Mouse (Mus musculus): ENCODE data around the gene Mast4. TPM values are rescaled to one million over a fixed set of nuclear protein-coding genes. Genes with fewer than 3 reads are reported as not detected.

Gene Mast4
- polyA plus RNA-seq, 1 experiment from 2014 or later = 41.8 TPM

DNA sequence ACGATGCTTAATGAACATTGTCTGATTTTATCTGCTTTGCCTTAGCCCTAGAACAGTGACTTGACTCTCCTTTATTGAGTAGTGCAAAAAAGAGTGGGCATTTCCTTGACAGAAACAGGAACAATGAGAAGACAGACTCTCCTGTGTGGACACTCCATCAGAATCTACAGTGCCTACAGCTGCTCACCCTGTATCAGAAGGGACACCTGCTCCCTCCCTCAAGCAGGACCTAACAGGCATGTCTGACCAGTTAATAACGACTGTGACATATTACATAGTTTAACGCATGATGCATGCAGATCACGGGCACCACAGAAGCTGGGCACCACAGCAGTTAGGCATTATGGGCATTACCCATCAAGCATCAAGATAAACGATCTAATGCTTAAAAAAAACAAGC, 193.0 kb downstream of the Mast4 start:
- Histone ChIP-seq H3K4me1 (ENCODE audit: control insufficient read depth, insufficient read depth, low read length) (no peaks in the 10 kb centered on the region), H3K4me3 (replicated peaks; ENCODE audit: low read depth, low read length) (no peak overlapping the region), H3K27me3 (ENCODE audit: control insufficient read depth, insufficient read depth, low read length) (no peaks in the 10 kb centered on the region), H3K27ac (replicated peaks; ENCODE audit: low read depth, low read length) (no peak overlapping the region), H3K9ac (replicated peaks; ENCODE audit: low read length) (no peak overlapping the region), H3K4me2 (ENCODE audit: low read length) (no peak overlapping the region), H3K36me3 (ENCODE audit: control insufficient read depth, insufficient read depth, low read length) (no peaks in the 10 kb centered on the region), H3K9me3 (ENCODE audit: control insufficient read depth, low read length) (no peaks in the 10 kb centered on the region)
- WGBS = 74% methylated on average over 5 of the region's 5 CpGs
- DNase-seq = no peak
- no peak for ATAC-seq (ENCODE audit: low FRiP score, low TSS enrichment)

DNA sequence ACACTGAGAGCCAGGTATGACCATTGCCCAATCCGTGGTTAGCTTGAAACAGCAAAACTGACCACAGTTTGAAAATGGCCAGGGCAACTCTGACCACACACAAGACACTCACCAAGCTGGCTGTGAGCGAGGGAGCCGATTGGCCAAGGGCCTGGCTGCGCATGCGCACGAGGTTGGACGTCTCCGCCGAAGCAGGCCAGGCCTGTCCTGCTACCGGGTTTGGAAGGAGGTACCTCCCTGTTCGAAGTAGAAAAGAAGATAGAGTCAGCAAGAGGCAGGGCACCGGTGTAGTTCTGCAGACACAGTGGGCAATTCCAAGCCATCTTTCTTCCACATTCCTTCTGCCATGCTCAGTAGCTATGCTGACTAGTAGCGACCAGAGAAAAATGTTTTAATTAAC, 194.2 kb downstream of the Mast4 start:
- 93% methylated on average over 13 of the region's 13 CpGs for WGBS
- H3K4me2 ChIP-seq (ENCODE audit: low read length) = no peak overlapping the region
- no peaks in the 10 kb centered on the region for H3K4me1 ChIP-seq (ENCODE audit: control insufficient read depth, insufficient read depth, low read length)
- no peaks in the 10 kb centered on the region for H3K9me3 ChIP-seq (ENCODE audit: control insufficient read depth, low read length)
- H3K27me3 ChIP-seq (ENCODE audit: control insufficient read depth, insufficient read depth, low read length) = no peaks in the 10 kb centered on the region
- H3K27ac ChIP-seq (replicated peaks; ENCODE audit: low read depth, low read length) = no peak overlapping the region
- DNase-seq = no peak
- ATAC-seq (ENCODE audit: low FRiP score, low TSS enrichment) = no peak
- no peak overlapping the region for H3K9ac ChIP-seq (replicated peaks; ENCODE audit: low read length)
- H3K36me3 ChIP-seq (ENCODE audit: control insufficient read depth, insufficient read depth, low read length) = no peaks in the 10 kb centered on the region
- no peak overlapping the region for H3K4me3 ChIP-seq (replicated peaks; ENCODE audit: low read depth, low read length)

DNA sequence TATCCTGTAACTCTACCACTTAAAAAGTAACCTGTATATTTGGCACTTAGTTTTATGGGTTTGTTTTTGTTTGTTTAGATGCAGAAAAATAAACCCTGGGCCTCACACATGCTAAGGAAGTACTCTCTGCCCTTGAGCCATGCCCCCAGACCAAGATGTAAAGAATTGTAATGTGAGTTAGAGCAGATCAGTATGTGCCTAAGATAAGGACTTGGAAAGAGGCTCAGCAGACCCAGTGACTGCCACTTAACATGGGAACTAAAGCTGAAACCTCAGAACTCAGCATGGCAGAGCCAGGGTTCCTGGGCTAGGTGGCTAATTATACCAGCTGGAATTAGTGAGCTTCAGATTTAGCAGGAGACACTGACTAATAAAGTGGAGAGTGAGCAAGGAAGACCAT, 196.0 kb downstream of the Mast4 start:
- Histone ChIP-seq H3K27ac (replicated peaks; ENCODE audit: low read depth, low read length) (no peak overlapping the region), H3K27me3 (ENCODE audit: control insufficient read depth, insufficient read depth, low read length) (no peaks in the 10 kb centered on the region), H3K36me3 (ENCODE audit: control insufficient read depth, insufficient read depth, low read length) (no peaks in the 10 kb centered on the region), H3K9me3 (ENCODE audit: control insufficient read depth, low read length) (no peaks in the 10 kb centered on the region), H3K4me2 (ENCODE audit: low read length) (no peak overlapping the region), H3K4me1 (ENCODE audit: control insufficient read depth, insufficient read depth, low read length) (no peaks in the 10 kb centered on the region), H3K9ac (replicated peaks; ENCODE audit: low read length) (no peak overlapping the region), H3K4me3 (replicated peaks; ENCODE audit: low read depth, low read length) (no peak overlapping the region)
- ATAC-seq (ENCODE audit: low FRiP score, low TSS enrichment) (no peak), DNase-seq (no peak)

DNA sequence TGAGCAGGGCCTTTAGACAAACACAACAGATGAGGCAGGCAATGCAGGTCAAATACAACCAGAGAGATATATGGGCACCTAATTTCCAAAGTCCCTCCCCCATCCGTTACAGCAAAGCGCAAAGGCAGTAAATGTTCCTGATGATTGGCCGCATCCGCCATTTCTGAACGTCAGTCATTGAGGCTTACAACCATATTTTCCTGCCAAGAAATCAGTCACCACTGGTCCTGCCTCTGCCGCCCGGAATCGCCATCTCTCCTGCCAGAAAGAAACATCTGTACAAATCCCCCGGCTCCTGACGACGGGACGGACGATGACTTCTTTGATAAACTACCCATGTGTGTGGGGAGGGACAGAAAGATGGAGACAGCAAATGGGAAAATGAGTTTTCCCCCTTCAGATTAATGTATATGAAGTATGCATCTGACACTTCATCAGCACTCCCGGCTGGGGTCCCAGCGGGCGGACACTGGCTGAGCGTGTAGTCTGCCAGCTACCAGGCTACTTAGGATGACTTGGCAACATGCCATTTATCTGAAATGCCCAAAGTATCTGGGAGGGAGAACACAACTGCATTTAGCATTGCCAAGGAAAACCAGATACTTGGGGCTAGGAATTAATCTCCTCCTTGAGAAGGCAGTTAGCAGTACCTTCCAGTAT, 198.9 kb downstream of the Mast4 start:
- Histone ChIP-seq H3K27me3 (ENCODE audit: control insufficient read depth, insufficient read depth, low read length) (no peaks in the 10 kb centered on the region), H3K9ac (replicated peaks; ENCODE audit: low read length) (no peak overlapping the region), H3K36me3 (ENCODE audit: control insufficient read depth, insufficient read depth, low read length) (no peaks in the 10 kb centered on the region), H3K27ac (replicated peaks; ENCODE audit: low read depth, low read length) (no peak overlapping the region), H3K4me1 (ENCODE audit: control insufficient read depth, insufficient read depth, low read length) (no peaks in the 10 kb centered on the region), H3K4me2 (ENCODE audit: low read length) (no peak overlapping the region), H3K9me3 (ENCODE audit: control insufficient read depth, low read length) (no peaks in the 10 kb centered on the region), H3K4me3 (replicated peaks; ENCODE audit: low read depth, low read length) (no peak overlapping the region)
- ATAC-seq (ENCODE audit: low FRiP score, low TSS enrichment) (no peak), DNase-seq (peak; percentile 51)
- WGBS = 80% methylated on average over 17 of the region's 17 CpGs

DNA sequence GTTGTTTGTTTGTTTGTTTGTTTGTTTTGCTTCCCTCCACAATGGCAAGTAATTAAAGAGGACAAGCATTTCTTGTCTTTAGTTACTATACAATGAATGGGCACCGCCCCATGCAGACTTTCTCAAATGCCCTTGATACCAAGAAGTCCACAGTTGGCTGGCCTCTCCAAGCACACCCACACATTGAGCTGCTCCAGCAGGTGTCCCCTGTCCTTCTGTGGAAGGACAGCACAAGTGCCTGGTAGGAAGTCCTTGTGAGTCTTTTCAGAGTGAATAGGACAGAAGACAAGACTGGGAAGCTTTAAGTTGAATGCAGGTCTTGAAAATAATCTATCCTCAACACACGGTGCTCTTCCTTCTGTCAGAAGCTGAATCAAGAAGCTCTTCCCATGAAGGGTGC, 202.5 kb downstream of the Mast4 start:
- H3K36me3 ChIP-seq (ENCODE audit: control insufficient read depth, insufficient read depth, low read length) = no peaks in the 10 kb centered on the region
- no peaks in the 10 kb centered on the region for H3K9me3 ChIP-seq (ENCODE audit: control insufficient read depth, low read length)
- DNase-seq = no peak
- H3K4me2 ChIP-seq (ENCODE audit: low read length) = no peak overlapping the region
- 0 out of 2 replicates have a peak overlapping the region, but pooled peaks have one; percentile 8 for H3K27ac ChIP-seq (replicated peaks; ENCODE audit: low read depth, low read length)
- no peak for ATAC-seq (ENCODE audit: low FRiP score, low TSS enrichment)
- H3K4me3 ChIP-seq (replicated peaks; ENCODE audit: low read depth, low read length) = no peak overlapping the region
- H3K27me3 ChIP-seq (ENCODE audit: control insufficient read depth, insufficient read depth, low read length) = no peaks in the 10 kb centered on the region
- H3K4me1 ChIP-seq (ENCODE audit: control insufficient read depth, insufficient read depth, low read length) = no peaks in the 10 kb centered on the region
- WGBS = 82% methylated on average over 2 of the region's 2 CpGs
- no peak overlapping the region for H3K9ac ChIP-seq (replicated peaks; ENCODE audit: low read length)

DNA sequence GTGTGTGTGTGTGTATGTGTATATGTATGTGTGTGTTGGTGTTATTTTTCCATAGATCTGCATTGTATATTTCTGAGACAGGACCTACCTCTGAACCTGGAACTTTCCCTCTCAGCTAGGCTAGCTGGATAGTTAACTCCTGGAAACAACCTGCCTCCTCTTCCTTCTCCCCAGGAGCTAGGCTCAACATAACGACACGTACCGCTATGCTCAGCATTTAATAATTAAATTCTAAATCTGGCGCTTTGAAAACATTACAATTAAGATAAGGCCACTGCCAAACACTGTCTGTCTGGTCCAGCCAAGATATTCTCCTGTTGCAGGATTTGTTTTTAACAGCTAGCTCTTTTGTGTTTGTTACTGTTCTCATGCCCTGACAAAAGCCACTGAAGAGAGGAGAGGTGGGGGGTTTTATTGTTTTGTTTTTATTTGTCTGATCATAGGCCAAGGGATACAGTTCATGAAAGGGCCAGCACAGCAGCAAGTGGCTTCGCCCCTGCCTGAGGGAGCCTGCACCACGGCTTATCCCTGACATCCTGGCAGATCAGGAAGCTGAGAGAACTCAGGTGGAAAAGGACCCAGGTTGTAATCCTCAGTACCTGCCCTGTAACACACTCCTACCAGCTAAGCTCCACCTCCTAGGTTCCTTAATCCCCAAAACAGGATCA, 205.0 kb downstream of the Mast4 start:
- Histone ChIP-seq H3K9me3 (ENCODE audit: control insufficient read depth, low read length) (no peaks in the 10 kb centered on the region), H3K4me2 (ENCODE audit: low read length) (no peak overlapping the region), H3K27ac (replicated peaks; ENCODE audit: low read depth, low read length) (no peak overlapping the region), H3K9ac (replicated peaks; ENCODE audit: low read length) (no peak overlapping the region), H3K4me3 (replicated peaks; ENCODE audit: low read depth, low read length) (no peak overlapping the region), H3K4me1 (ENCODE audit: control insufficient read depth, insufficient read depth, low read length) (no peaks in the 10 kb centered on the region), H3K36me3 (ENCODE audit: control insufficient read depth, insufficient read depth, low read length) (no peaks in the 10 kb centered on the region), H3K27me3 (ENCODE audit: control insufficient read depth, insufficient read depth, low read length) (no peaks in the 10 kb centered on the region)
- ATAC-seq (ENCODE audit: low FRiP score, low TSS enrichment) = no peak
- DNase-seq = no peak
- 66% methylated on average over 6 of the region's 6 CpGs for WGBS

DNA sequence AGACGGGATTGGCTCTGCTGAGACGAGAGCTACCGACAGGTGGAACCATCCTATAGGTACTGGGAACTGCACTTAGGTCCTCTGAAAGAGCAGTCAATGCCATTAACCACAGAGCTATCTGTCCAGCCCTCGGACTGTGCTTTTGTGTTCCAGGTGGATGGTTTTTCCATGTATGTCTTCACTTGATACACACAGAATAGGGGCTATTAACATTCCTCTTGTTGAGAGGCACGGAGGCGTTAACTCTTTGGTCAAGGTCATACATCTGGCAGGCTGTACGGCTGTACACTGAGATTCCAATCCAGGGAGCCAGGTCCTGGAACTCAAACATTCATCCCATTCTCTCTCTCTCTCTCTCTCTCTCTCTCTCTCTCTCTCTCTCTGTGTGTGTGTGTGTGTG, 205.6 kb downstream of the Mast4 start:
- H3K9ac ChIP-seq (replicated peaks; ENCODE audit: low read length) = no peak overlapping the region
- ATAC-seq (ENCODE audit: low FRiP score, low TSS enrichment) (no peak), DNase-seq (no peak)
- no peak overlapping the region for H3K4me3 ChIP-seq (replicated peaks; ENCODE audit: low read depth, low read length)
- no peak overlapping the region for H3K4me2 ChIP-seq (ENCODE audit: low read length)
- no peaks in the 10 kb centered on the region for H3K36me3 ChIP-seq (ENCODE audit: control insufficient read depth, insufficient read depth, low read length)
- 58% methylated on average over 7 of the region's 7 CpGs for WGBS
- H3K9me3 ChIP-seq (ENCODE audit: control insufficient read depth, low read length) = no peaks in the 10 kb centered on the region
- no peaks in the 10 kb centered on the region for H3K4me1 ChIP-seq (ENCODE audit: control insufficient read depth, insufficient read depth, low read length)
- no peaks in the 10 kb centered on the region for H3K27me3 ChIP-seq (ENCODE audit: control insufficient read depth, insufficient read depth, low read length)
- no peak overlapping the region for H3K27ac ChIP-seq (replicated peaks; ENCODE audit: low read depth, low read length)

DNA sequence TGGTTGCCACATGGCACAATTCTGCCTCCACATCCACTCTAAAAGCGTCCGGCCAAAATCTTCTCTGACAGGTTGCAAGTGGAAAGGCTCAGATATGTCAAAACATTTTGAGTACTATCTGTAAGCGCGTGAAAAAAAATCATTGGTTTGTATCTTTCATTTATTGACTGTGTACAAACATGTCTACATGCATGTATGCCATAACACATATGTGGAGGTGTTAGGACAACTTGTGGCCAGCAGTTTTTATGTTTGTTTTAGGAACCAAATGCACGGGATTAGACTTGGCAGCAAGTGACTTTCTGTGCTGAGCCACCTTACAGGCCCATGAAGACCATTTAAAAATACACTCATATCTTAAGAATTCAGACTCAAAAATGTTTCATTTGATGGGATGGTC, 206.7 kb downstream of the Mast4 start:
- Histone ChIP-seq H3K9ac (replicated peaks; ENCODE audit: low read length) (no peak overlapping the region), H3K27ac (replicated peaks; ENCODE audit: low read depth, low read length) (no peak overlapping the region), H3K36me3 (ENCODE audit: control insufficient read depth, insufficient read depth, low read length) (no peaks in the 10 kb centered on the region), H3K27me3 (ENCODE audit: control insufficient read depth, insufficient read depth, low read length) (no peaks in the 10 kb centered on the region), H3K9me3 (ENCODE audit: control insufficient read depth, low read length) (no peaks in the 10 kb centered on the region), H3K4me3 (replicated peaks; ENCODE audit: low read depth, low read length) (no peak overlapping the region), H3K4me2 (ENCODE audit: low read length) (no peak overlapping the region), H3K4me1 (ENCODE audit: control insufficient read depth, insufficient read depth, low read length) (no peaks in the 10 kb centered on the region)
- ATAC-seq (ENCODE audit: low FRiP score, low TSS enrichment) = no peak
- 93% methylated on average over 5 of the region's 5 CpGs for WGBS
- no peak for DNase-seq

DNA sequence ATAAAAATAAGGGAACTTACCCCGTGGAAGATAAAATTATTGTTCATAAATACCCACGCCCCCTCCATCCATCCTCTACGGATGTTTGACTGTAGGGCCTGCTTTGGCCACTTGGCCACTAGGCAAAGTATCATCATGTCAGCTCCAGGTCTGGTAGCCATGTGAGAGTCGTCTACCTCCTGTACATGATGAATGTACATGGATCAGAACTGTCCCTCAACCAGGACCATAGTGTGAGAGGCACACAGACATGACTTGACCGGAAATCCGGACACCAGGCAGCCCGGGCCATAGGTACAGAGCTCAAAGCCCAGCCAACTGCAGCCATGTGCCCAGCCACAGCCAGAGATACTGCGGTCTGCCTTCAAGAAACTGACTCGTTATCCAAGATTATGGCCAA, 210.6 kb downstream of the Mast4 start:
- H3K36me3 ChIP-seq (ENCODE audit: control insufficient read depth, insufficient read depth, low read length) = no peaks in the 10 kb centered on the region
- H3K27me3 ChIP-seq (ENCODE audit: control insufficient read depth, insufficient read depth, low read length) = no peaks in the 10 kb centered on the region
- H3K4me3 ChIP-seq (replicated peaks; ENCODE audit: low read depth, low read length) = no peak overlapping the region
- ATAC-seq (ENCODE audit: low FRiP score, low TSS enrichment) = no peak
- H3K4me1 ChIP-seq (ENCODE audit: control insufficient read depth, insufficient read depth, low read length) = peaks cover 8% of the 10 kb centered on the region
- no peaks in the 10 kb centered on the region for H3K9me3 ChIP-seq (ENCODE audit: control insufficient read depth, low read length)
- WGBS = 91% methylated on average over 9 of the region's 9 CpGs
- H3K27ac ChIP-seq (replicated peaks; ENCODE audit: low read depth, low read length) = no peak overlapping the region
- H3K4me2 ChIP-seq (ENCODE audit: low read length) = no peak overlapping the region
- H3K9ac ChIP-seq (replicated peaks; ENCODE audit: low read length) = no peak overlapping the region
- DNase-seq = no peak

Data from midbrain, embryonic 14.5 days (tissue).